Mouse (Mus musculus): ENCODE measurements around the gene Sult2a6.

Gene Sult2a6

GRCm38 (mm10) chr7:14254770-14255169 lies at the start of gene Sult2a6:
Sult2a6 (minus strand) TSS chr7:14254870.
- no peak for DNase-seq

GRCm38 (mm10) chr7:14215231-14215630 lies 39.4 kb downstream of the Sult2a6 start:
- no peak for DNase-seq

DNA sequence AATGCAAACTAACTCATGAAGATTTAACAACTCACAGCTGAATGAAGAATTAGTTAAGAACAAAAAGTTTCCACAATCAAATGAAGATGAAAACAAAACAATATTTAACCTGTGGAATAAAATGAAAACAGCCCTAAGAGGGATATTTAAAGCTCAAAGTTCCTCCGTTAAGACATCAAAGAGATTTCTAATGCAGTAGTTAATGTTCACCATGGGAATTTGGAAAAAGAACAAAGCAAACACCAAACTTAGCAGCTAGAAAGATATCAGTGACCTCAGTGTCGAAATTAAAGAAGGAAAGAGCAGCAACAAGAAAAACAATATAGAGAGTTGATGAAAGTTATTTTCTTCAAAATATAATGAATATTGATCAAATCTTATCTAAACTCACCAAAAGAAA lies 51.3 kb downstream of the Sult2a6 start:
- DNase-seq: no peak

GRCm38 (mm10) chr7:14202487-14202886 lies 52.2 kb downstream of the Sult2a6 start:
- DNase-seq: no peak
